Mouse (Mus musculus) E14TG2a.4 (cell line): ENCODE results near the gene 0610030E20Rik.

Experiments
- CTCF ChIP-seq: conservative IDR thresholded peaks from 2 replicates; pipeline ENCODE4 v1.5.1; 2014; ENCODE audit warnings: low read length
- POU5F1 ChIP-seq: IDR thresholded peaks from 2 replicates; pipeline ENCODE4 v1.6.1; 2014; ENCODE audit warnings: low read length, borderline replicate concordance

- TF ChIP-seq CTCF (peak; percentile 79), POU5F1 (no peak)
These were observed 54.8 kb downstream of the 0610030E20Rik start for GRCm38 (mm10) chr6:72401875-72402274.
